Mouse (Mus musculus) gastrocnemius, adult 18-20 months (tissue): ENCODE data around the gene Baz1b. TPM values are rescaled to one million over a fixed set of nuclear protein-coding genes. Genes with fewer than 3 reads are reported as not detected.

Source experiments
- DNase-seq: peaks from one replicate; pipeline ENCODE4 v3.0.0; 2021; ENCODE audit warnings: low spot score
- total RNA-seq, 2 experiments: library from RNA; stranded (reverse); gene quantifications; 2 replicates each; pipeline ENCODE4 v1.2.3; 2021

The Baz1b gene
- total RNA-seq, 2 experiments from 2014 or later: 32.9 to 34.8 TPM

DNA sequence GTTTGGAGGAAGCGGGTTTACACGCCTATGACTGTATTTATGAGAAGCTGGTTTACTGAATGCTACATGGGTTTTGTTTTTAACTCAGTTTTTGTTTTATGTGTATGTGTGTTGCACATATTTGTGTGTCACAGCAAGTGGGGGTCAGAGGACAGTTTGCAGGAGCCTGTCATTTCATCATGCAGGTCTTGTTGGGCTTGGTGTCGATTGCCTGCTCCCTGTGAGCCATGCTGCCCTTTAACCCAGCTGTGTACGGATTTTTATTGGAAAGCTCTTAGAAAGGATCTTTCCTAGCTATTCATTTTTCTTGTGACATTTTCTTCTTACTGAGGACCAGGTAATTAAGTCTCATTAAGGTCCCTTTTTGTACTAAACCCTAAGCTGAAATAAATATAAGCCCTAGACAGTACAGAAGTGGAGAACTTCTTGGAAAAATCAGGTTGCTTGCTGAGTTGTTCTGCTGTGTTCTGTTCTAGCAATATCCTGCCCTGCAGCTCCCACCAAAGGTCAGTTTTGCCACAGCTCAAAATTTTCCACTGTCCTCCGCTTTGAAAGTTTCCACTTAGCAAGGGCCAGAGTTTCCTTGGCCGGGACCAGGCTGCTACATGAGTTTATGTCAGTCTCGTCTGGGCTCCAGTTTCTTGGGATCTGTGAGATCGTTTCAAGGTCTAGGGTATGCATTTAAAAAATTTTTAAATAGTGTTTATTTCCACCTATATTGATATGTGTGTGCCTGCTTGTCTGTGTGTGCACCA lies 46.3 kb downstream of the Baz1b start:
- DNase-seq: peak; percentile 44

DNA sequence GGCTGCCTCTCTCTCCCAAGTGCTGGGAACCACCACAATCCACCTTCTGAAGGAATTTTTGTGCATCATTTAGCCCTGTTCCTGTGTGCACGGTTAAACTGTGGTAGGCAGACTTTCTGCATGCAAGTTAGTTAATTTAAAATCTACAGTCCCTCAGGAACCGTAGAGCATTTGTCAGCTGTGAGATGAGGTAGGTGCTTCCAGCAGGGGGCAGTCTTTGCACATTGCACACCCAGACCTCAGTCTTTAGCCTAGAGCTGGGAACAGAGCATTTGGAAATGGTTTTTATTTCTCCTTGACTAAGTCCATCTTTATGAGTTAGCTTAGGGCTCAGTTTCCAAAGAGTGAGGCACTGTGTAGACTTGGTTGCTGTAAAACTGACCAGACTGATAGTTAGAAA lies 49.5 kb downstream of the Baz1b start:
- peak; percentile 55 for DNase-seq

DNA sequence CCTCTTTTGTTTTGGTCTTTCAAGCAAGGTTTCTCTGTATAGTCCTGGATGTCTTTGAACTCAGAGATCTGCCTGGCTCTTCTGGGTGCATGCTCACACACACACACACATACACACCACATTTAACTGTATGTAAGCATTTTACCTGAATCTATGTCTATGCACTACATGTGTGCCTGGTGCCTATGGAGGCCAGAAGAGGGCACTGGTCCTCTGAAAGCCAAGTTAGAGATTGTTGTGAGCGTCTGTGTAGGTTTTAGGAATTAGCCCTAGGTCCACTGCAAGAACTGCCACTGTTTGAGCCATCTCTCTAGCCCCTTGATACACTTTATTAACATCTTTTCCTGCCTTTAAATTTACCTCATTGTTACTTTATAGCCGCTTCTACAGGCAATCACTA lies 51.8 kb downstream of the Baz1b start:
- DNase-seq: no peak

DNA sequence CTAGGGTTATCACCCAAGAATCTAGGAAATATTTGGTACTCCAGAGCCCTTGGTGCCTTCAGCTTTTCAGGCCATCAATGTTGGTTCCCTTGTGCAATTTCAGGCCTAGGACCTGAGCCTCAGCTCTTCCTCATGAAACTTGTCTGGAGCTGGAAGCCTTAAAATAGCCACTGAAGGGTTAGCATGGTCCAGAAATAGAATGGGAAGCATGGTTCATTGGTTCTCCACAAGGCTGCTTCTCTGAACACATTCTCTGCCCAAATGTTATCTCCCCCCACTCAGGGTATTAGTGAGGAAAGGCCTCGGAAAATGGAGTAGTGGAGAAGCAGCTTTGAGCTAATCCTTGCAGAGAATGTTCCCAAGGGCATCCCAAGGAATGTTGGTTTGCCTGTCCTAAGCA lies 54.4 kb downstream of the Baz1b start:
- DNase-seq: no peak

DNA sequence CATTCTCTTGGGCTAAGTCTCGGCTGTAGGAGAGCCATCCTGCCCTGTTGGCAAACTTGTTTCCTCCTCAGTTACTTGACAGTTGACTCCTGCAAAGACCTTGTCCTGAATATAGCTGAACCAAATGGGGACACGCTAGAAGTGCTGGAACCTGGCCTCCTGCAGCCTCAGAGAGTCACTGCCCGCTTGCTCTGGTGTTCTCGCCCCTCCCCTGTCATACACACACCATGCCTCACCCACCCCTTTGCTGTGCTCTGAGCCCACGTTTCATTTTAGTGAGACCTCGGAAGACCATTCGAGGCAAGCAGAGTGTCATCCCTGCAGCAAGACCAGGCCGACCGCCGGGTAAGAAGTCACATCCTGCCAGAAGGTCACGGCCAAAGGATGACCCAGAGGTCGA lies 55.1 kb downstream of the Baz1b start:
- peak; percentile 37 for DNase-seq

DNA sequence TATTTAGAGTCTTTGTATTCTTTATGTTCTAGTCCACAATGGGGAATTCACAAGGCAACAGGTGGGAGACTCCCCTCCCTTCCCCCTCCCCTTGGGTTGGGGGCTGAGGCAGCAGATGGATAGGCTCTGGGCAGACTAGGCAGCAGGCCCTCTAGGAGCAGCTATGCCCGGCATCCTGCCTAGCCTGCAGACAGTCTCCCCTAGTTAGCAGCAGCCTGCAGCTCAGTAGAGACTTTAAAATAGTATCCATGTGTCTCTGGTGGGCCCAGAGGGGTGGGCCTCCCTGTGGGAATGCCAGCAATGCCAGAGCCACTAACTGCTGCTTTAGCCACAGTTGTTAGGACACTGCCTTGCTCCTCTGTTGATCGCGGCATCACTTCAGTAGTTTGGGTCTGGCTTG lies 55.5 kb downstream of the Baz1b start:
- DNase-seq: no peak

DNA sequence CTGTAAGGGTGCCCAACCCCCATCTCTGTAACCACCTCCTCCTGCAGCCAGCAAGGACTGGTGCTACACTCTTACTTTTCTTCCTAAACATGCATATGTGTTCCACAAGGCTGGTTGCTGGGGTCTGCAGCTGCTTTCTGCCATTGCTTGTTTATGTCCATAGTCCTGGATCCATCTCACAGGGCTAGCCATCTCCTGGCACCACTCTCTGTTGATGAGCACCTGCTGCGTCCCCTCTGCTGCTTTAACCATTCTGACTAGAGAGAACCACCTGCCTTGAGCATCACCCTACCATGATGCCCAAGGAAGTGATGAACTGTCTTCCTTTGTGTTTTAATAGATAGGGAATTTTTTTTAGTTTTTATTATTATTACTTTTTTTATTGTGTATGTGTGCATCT lies 56.1 kb downstream of the Baz1b start:
- DNase-seq: no peak

DNA sequence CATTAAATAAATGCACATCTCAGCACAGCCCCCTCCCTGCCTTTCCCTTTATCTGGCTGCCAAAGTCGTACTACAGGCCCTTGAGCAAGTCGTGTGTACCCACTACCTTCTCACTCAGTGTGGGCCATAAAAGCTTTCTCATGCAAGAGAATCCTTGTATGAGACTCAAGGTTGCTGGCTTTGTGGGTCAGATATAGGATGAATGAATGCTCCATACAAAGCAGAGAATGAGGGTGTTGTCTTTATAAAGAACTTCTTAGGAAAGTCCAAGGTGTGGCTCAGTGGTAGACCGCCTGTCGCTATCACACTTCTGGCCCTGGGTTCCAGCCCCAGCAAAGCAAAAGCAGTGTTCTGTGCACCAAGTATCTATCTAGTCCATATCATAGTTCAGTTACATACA lies 59.5 kb downstream of the Baz1b start:
- DNase-seq: no peak

DNA sequence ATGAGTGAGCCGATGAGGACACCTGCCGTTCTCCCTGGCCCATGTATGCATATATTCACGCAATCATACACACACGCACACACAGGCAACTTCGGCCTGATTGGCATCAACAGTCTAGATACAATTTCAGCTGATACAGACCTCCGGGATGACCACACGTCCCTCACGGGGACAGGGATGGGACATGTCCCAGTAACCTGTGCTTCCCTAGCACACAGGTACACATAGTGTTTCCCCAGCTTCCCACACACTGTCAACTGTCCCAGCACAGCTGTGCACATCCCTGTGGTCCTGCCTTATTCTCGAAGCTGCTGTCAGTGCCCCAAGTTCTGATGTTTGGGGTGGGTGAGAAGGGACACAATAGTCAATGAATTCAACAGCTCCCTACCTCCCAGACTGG lies 60.3 kb downstream of the Baz1b start:
- no peak for DNase-seq

DNA sequence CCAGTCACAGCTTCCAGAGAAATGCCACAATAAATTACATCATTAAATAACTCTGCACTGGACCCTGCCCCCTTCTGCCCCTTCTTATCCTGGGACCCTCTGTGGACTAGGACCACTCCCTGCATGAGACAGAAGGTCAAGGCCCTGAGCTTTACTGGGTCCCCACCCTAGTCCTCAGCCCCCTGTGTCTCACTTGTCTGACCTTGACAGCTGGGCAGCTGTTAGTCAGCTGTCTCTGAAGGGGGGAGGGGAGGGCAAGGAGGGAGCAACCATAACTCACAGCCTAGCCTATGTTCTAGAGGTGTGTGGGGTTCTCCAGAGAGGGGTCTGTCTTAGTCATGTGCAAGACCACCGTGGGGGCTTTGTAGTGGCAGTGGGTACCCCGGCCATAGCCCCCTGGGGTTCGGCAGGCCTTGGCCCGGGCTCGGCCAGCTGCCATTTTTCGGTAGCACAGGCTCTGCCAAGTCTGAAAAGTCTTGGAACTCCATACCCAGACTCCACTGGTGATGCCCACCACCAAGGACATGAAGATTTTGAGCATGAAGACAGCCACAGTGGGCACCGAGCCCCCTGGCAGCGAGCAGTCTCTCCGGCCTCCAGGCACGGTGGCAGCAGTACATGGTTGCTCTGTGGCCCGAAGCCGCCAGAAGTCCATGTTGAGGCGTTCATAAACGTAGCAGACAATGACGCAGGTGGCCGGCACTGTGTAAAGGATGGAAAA lies 62.1 kb downstream of the Baz1b start:
- no peak for DNase-seq

DNA sequence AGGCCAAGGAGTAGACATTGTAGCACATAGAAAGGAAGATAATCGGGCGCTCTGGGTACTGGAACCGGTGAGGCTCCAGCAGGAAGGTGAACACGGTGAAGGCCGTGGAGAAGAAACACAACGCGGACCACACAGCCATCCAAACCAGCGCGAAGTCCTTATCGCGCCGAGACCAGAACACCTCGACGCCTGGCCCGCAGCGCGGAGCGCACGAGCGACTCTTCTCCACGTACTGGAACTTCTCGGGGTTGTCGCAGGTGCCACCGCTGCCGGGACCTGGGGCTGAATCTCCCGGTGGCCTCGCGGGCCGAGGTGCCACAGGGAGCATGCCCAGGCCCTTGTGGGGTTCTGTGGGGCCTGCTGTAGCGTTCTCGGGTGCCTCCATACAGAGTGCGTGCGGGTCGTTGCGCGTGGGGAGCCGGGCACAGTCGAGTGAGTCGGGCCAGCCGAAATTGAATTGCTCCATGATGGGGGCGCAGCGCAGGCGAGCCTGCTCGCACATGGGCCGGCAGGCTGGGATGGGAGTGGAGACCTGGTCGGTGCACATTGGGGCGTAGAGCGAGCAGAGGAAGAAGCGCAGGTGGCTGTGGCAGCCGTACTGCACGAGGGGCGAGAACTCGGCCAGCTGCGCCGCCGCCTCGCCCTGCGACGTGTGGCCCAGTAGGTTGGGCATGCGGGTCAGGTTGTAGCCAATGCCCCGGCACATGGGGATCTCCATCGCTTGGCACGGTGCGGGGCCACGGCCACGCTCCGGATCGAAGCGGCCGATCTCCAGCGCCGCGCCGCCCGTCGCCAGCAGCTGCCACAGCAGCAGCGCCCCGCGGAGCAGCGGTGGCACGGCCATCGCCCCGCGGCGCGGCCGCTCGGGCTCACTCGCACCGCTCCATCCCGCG lies 63.4 kb downstream of the Baz1b start:
- no peak for DNase-seq

DNA sequence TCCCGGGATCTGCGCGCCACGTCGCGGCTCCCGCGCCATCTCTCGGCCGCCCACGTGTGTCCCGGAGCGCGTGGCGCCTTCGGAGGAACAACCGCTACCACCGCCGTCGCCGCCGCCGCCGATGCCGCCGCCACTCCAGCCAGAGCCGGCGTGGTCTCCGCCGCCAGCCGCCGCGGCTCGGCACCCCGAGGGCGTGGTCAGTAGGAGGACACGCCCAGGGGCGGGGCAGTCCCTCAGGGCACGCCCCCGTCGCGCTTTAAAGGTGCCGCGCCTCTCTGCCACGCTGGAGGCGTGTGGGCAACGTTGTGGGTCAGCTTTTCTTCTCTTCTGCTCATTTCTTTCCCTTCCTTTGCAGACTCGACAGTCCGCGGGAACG lies 64.0 kb downstream of the Baz1b start, which contains the start of gene Fzd9:
Gene Fzd9, minus strand, starts transcription at position 152 of the 376 bp plus-strand sequence.
- DNase-seq: peak; percentile 85

DNA sequence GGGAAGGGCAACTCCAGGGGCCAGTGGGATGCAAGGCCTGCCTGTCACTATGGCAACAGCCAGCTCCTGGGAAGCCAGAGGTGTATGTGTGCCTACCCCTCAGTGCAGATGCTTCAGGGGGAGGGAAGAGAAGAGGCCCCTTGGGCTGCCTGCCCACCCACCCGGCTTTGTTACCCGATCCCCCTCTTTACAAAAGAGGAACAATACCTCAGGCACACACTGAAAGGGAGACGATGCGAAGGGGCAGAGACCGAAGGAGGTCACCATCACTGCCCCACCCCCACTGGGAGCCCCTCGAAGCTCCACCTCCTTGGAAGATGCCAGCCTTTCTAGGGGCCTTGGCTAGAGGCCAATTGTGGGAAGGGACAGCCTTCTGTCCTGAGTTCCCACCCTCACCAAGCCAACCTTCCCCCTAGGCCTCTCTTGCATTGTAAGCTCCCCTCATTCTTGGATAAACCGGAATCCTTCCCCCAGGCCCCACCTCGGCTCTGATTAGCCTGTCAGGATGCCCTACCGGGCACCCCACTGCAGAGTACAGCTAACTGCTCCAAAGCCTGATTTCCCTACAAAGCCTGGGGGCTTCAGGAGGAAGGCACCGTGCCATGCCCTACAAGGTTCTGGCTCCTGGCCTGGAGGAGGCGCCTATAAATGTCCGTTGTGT lies 66.8 kb downstream of the Baz1b start:
- DNase-seq: no peak

DNA sequence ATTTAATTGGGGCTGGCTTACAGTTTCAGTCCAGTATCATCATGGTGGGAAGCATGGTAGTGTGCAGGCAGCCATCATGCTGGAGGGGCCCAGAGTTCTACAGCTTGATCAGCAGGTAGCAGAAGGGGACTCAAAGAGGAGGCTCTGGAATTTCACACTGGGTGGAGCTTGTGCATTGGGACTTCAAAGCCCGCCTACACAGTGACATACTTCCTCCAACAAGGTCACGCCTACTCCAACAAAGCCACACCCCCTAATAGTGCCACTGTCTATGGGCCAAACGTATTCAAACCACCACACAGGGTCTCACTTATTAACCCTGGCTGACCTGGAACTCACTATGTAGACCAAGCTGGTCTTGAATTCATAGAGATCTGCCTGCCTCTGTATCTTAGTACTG lies 69.1 kb downstream of the Baz1b start:
- no peak for DNase-seq

DNA sequence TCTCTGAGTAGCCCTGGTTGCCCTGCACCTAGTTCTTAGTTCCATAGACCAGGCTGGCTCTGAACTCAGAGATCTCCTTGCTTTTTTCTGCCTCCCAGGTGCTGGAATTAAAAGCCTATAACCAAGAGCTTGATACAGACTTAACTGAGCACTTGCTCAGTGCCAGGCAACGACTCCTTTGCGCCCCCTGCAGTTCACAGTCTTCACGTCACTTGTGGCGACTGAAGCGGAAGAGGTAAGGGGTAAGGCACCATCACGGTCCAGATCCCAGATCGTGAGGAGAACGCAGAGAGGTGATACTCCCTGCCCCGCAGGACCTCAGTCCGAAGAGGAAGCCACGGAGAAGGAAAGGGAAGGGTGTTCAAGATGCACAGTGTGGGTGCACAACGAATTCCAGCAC lies 70.5 kb downstream of the Baz1b start:
- no peak for DNase-seq

DNA sequence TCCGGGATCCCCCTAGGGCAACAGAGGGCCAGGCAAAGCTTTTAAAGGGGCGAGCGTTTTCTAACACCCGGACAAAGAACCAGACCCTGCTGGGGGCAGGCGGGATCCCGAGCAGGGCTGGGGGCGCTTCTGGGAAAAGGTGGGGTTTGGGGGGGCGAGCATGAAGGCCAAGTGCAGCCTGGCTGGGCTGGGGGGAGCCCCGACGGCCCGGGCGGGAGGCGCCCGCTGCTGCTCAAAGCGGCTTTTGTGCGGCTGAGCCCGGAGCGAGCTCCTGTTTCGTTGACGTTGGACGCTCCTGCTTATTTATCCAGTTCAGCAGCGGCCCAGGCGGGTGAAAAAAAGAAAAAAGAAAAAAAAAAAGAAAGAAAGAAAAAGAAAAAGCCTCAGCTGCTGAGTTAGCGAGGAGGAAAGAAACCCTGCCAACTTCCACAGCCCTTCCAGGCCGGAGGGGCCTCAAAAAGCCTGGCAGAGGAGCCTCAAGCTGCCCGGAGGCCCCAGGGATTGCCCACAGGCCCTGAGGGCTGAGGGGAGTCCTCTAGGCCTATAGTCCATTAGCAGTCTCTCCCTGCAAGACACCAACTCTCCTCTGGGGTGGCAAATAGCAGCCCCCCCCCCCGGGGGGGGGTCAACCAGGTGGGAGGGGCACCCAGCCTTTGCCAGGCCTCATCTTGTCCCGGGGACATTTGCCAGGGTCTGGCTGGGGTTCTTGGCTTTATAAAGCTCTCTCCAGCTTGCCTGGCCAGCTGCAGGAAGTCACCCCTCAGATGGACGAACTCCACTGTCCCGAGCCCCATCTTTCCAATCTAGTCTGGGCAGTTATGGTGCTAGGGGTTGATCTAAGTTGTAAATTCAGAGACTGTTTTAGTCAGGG lies 71.5 kb downstream of the Baz1b start:
- no peak for DNase-seq

DNA sequence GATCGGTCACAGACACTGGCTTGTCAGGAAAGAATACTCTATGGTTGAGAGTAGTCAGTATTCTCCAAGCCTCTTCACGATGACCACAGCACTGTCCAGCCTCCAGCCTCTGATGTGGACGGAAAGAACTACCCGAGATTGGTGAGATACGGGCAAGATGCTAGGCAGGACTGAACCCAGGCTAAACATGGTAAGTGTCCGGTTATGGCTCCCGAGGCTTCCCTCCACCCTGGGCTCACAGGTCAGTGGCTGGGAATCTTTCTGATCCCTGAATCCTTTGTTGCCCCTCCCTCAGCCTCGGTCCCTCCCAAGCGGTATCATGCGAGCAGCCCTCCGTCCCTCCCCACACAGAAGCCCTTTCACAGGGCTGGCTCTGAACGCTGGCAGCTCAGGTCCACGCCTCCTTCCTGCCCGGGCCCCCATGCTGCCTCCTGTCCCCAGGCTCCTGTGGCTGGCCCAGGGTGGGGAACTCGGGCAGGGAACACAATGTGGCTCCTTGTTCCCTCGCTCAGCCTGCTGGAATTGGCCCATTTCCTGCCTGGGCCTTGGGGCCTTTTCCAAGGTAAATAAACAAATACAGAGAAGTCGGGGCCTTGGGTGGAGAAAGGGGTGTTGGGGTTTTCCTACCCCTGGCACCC lies 76.9 kb downstream of the Baz1b start:
- no peak for DNase-seq

DNA sequence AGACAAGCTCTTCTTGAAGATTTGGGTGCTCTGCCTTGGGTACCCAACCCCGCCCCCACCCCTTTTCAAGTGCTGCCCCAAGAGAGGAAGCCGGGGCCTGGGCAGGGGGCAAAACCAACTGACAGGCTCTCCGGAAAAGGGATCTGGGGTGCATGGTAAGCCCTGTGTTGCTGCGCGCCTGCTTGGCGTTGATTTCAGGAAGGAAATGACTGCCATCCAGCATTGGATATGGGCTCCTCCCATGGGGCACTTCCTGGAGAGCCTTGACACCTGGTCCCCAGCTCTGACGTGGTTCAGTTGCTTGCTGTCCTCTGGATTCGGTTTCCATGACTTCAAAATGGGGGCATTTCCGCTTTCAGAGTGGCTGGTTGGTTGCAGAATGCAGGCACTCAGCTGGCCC lies 77.5 kb downstream of the Baz1b start:
- no peak for DNase-seq

DNA sequence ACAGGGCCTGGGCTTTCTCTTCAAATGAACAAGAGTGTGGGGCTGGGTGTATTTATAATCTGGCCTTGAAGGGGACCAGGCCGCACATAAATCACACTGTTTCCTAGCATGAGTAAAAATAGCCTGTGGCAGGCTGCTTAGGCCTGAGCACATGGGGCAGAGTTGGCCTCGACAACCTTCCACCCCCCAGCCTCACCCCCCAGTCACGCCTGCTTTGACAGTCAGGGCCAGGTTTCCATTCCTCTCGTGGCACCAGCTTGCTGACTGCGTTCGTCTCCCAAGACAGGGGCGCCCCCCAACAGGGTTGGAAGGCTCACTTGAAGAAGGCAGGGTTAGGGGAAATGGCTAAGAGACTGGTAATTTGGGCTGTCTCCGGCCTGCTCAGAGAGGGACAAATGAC lies 82.4 kb downstream of the Baz1b start:
- DNase-seq: peak; percentile 56

DNA sequence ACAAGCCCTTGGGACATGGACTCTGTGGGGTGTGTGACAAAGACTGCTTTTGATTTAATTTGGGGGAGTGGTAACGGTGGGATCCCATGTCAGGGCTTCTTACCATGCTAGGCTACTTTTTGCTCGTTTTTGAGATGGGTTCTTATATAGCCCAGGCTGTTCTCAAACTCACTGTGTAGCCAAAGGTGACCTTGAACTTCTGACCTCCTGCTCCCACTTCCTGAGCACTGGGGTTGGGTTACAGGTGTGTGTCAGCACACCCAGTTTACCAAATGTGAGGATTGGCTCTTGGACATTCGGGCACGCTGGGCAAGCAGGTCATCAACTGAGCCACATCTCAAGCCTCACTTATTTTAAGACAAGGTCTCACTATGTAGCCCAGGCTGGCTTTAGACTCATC lies 83.3 kb downstream of the Baz1b start:
- DNase-seq: no peak
